Mouse (Mus musculus) E14TG2a.4 (cell line): ENCODE measurements at regions not wholly inside any gene's neighbourhood (a gene's known extent, or its start where the extent isn't known, plus 50 kb on each side); places are given as distances from the start of the nearest gene placed in this dataset.

Experiments
- CTCF ChIP-seq: conservative IDR thresholded peaks from 2 replicates; pipeline ENCODE4 v1.5.1; 2014; ENCODE audit warnings: low read length
- NANOG ChIP-seq: IDR thresholded peaks from 2 replicates; pipeline ENCODE4 v1.6.1; 2014; ENCODE audit warnings: borderline replicate concordance, low read length, mixed read lengths
- POU5F1 ChIP-seq: IDR thresholded peaks from 2 replicates; pipeline ENCODE4 v1.6.1; 2014; ENCODE audit warnings: low read length, borderline replicate concordance

- TF ChIP-seq CTCF (no peak), POU5F1 (no peak), NANOG (no peak)
Observed at GRCm38 (mm10) chr13:83055865-83056264, 448.0 kb upstream of the Mef2c start.
